Mouse (Mus musculus): ENCODE measurements around the gene Sh3rf1. TPM values are rescaled to one million over a fixed set of nuclear protein-coding genes. Genes with fewer than 3 reads are reported as not detected.

Gene Sh3rf1
- polyA plus RNA-seq, 1 experiment from 2014 or later = 8.6 TPM

GRCm38 (mm10) chr8:61310403-61310871, 86.8 kb downstream of the Sh3rf1 start:
- Histone ChIP-seq H3K4me3 (ENCODE audit: low read depth, low read length) (no peak overlapping the region), H3K27ac (replicated peaks; ENCODE audit: low read depth, low read length) (no peak overlapping the region), H3K36me3 (ENCODE audit: control insufficient read depth, insufficient read depth, low read length) (no peaks in the 10 kb centered on the region), H3K4me1 (ENCODE audit: control insufficient read depth, insufficient read depth, low read length) (peaks cover 13% of the 10 kb centered on the region; the same call in 1 of the 2 replicates), H3K4me2 (ENCODE audit: low read depth, severe bottlenecking) (peak overlapping the region; percentile 19; the same call in 1 of the 2 replicates), H3K9me3 (ENCODE audit: control insufficient read depth, low read length) (no peaks in the 10 kb centered on the region), H3K9ac (ENCODE audit: low read length) (no peak overlapping the region), H3K27me3 (ENCODE audit: control insufficient read depth, insufficient read depth, low read length) (no peaks in the 10 kb centered on the region)
- peak; percentile 43 for DNase-seq (ENCODE audit: low spot score)
- no peak for ATAC-seq (ENCODE audit: insufficient number of reproducible peaks, low FRiP score, low TSS enrichment, low read depth)
- WGBS = 20% methylated on average over 9 of the region's 9 CpGs

GRCm38 (mm10) chr8:61313016-61313415, 89.3 kb downstream of the Sh3rf1 start:
- DNase-seq (ENCODE audit: low spot score) (no peak), ATAC-seq (ENCODE audit: insufficient number of reproducible peaks, low FRiP score, low TSS enrichment, low read depth) (no peak)
- Histone ChIP-seq H3K27me3 (ENCODE audit: control insufficient read depth, insufficient read depth, low read length) (no peaks in the 10 kb centered on the region), H3K27ac (replicated peaks; ENCODE audit: low read depth, low read length) (no peak overlapping the region), H3K9ac (ENCODE audit: low read length) (no peak overlapping the region), H3K4me1 (ENCODE audit: control insufficient read depth, insufficient read depth, low read length) (peaks cover 13% of the 10 kb centered on the region; the same call in 1 of the 2 replicates), H3K4me3 (ENCODE audit: low read depth, low read length) (no peak overlapping the region), H3K9me3 (ENCODE audit: control insufficient read depth, low read length) (no peaks in the 10 kb centered on the region; the same call in 1 of the 2 replicates), H3K4me2 (ENCODE audit: low read depth, severe bottlenecking) (no peak overlapping the region), H3K36me3 (ENCODE audit: control insufficient read depth, insufficient read depth, low read length) (no peaks in the 10 kb centered on the region)
- 92% methylated on average over 7 of the region's 7 CpGs for WGBS

- WGBS = 64% methylated on average over 10 of the region's 10 CpGs
- DNase-seq (ENCODE audit: low spot score) (no peak), ATAC-seq (ENCODE audit: insufficient number of reproducible peaks, low FRiP score, low TSS enrichment, low read depth) (no peak)
- no peaks in the 10 kb centered on the region for H3K36me3 ChIP-seq (ENCODE audit: control insufficient read depth, insufficient read depth, low read length)
- H3K4me3 ChIP-seq (ENCODE audit: low read depth, low read length) = no peak overlapping the region
- no peaks in the 10 kb centered on the region; the same call in 1 of the 2 replicates for H3K9me3 ChIP-seq (ENCODE audit: control insufficient read depth, low read length)
- H3K9ac ChIP-seq (ENCODE audit: low read length) = no peak overlapping the region
- no peak overlapping the region for H3K27ac ChIP-seq (replicated peaks; ENCODE audit: low read depth, low read length)
- H3K4me2 ChIP-seq (ENCODE audit: low read depth, severe bottlenecking) = no peak overlapping the region
- H3K4me1 ChIP-seq (ENCODE audit: control insufficient read depth, insufficient read depth, low read length) = no peaks in the 10 kb centered on the region
- no peaks in the 10 kb centered on the region for H3K27me3 ChIP-seq (ENCODE audit: control insufficient read depth, insufficient read depth, low read length)
These were observed 92.5 kb downstream of the Sh3rf1 start for GRCm38 (mm10) chr8:61316012-61316767.

- Histone ChIP-seq H3K9ac (ENCODE audit: low read length) (no peak overlapping the region), H3K4me2 (ENCODE audit: low read depth, severe bottlenecking) (no peak overlapping the region), H3K36me3 (ENCODE audit: control insufficient read depth, insufficient read depth, low read length) (no peaks in the 10 kb centered on the region), H3K27me3 (ENCODE audit: control insufficient read depth, insufficient read depth, low read length) (no peaks in the 10 kb centered on the region), H3K27ac (replicated peaks; ENCODE audit: low read depth, low read length) (no peak overlapping the region), H3K9me3 (ENCODE audit: control insufficient read depth, low read length) (no peaks in the 10 kb centered on the region; the same call in 1 of the 2 replicates), H3K4me1 (ENCODE audit: control insufficient read depth, insufficient read depth, low read length) (no peaks in the 10 kb centered on the region), H3K4me3 (ENCODE audit: low read depth, low read length) (no peak overlapping the region)
- DNase-seq (ENCODE audit: low spot score) (no peak), ATAC-seq (ENCODE audit: insufficient number of reproducible peaks, low FRiP score, low TSS enrichment, low read depth) (no peak)
- 86% methylated on average over 10 of the region's 10 CpGs for WGBS
These were observed 93.3 kb downstream of the Sh3rf1 start for GRCm38 (mm10) chr8:61316813-61317534.

GRCm38 (mm10) chr8:61317535-61318136, 94.0 kb downstream of the Sh3rf1 start:
- H3K4me2 ChIP-seq (ENCODE audit: low read depth, severe bottlenecking) = no peak overlapping the region
- no peak overlapping the region for H3K27ac ChIP-seq (replicated peaks; ENCODE audit: low read depth, low read length)
- WGBS = 89% methylated on average over 6 of the region's 6 CpGs
- no peaks in the 10 kb centered on the region for H3K27me3 ChIP-seq (ENCODE audit: control insufficient read depth, insufficient read depth, low read length)
- H3K9ac ChIP-seq (ENCODE audit: low read length) = no peak overlapping the region
- H3K4me1 ChIP-seq (ENCODE audit: control insufficient read depth, insufficient read depth, low read length) = peaks cover 2% of the 10 kb centered on the region
- H3K4me3 ChIP-seq (ENCODE audit: low read depth, low read length) = no peak overlapping the region
- no peak for DNase-seq (ENCODE audit: low spot score)
- no peak for ATAC-seq (ENCODE audit: insufficient number of reproducible peaks, low FRiP score, low TSS enrichment, low read depth)
- H3K36me3 ChIP-seq (ENCODE audit: control insufficient read depth, insufficient read depth, low read length) = no peaks in the 10 kb centered on the region
- no peaks in the 10 kb centered on the region; the same call in 1 of the 2 replicates for H3K9me3 ChIP-seq (ENCODE audit: control insufficient read depth, low read length)

GRCm38 (mm10) chr8:61321216-61321615, 97.5 kb downstream of the Sh3rf1 start:
- no peaks in the 10 kb centered on the region for H3K36me3 ChIP-seq (ENCODE audit: control insufficient read depth, insufficient read depth, low read length)
- H3K27ac ChIP-seq (replicated peaks; ENCODE audit: low read depth, low read length) = no peak overlapping the region
- H3K4me2 ChIP-seq (ENCODE audit: low read depth, severe bottlenecking) = no peak overlapping the region
- no peak for ATAC-seq (ENCODE audit: insufficient number of reproducible peaks, low FRiP score, low TSS enrichment, low read depth)
- peaks cover 3% of the 10 kb centered on the region for H3K4me1 ChIP-seq (ENCODE audit: control insufficient read depth, insufficient read depth, low read length)
- H3K27me3 ChIP-seq (ENCODE audit: control insufficient read depth, insufficient read depth, low read length) = no peaks in the 10 kb centered on the region
- H3K9ac ChIP-seq (ENCODE audit: low read length) = no peak overlapping the region
- DNase-seq (ENCODE audit: low spot score) = no peak
- 68% methylated on average over 3 of the region's 3 CpGs for WGBS
- no peaks in the 10 kb centered on the region; the same call in 1 of the 2 replicates for H3K9me3 ChIP-seq (ENCODE audit: control insufficient read depth, low read length)
- no peak overlapping the region for H3K4me3 ChIP-seq (ENCODE audit: low read depth, low read length)

- Histone ChIP-seq H3K4me1 (ENCODE audit: control insufficient read depth, insufficient read depth, low read length) (peaks cover 3% of the 10 kb centered on the region), H3K9me3 (ENCODE audit: control insufficient read depth, low read length) (no peaks in the 10 kb centered on the region; the same call in 1 of the 2 replicates)
- ATAC-seq (ENCODE audit: insufficient number of reproducible peaks, low FRiP score, low TSS enrichment, low read depth) = no peak
These were observed 98.1 kb downstream of the Sh3rf1 start for GRCm38 (mm10) chr8:61321780-61322179.

GRCm38 (mm10) chr8:61322462-61322861, 98.8 kb downstream of the Sh3rf1 start:
- H3K9me3 ChIP-seq (ENCODE audit: control insufficient read depth, low read length) = no peaks in the 10 kb centered on the region
- no peaks in the 10 kb centered on the region for H3K27me3 ChIP-seq (ENCODE audit: control insufficient read depth, insufficient read depth, low read length)
- no peak overlapping the region for H3K4me2 ChIP-seq (ENCODE audit: low read depth, severe bottlenecking)
- peaks cover 3% of the 10 kb centered on the region for H3K4me1 ChIP-seq (ENCODE audit: control insufficient read depth, insufficient read depth, low read length)
- WGBS = 18% methylated on average over 8 of the region's 8 CpGs
- H3K9ac ChIP-seq (ENCODE audit: low read length) = no peak overlapping the region
- H3K4me3 ChIP-seq (ENCODE audit: low read depth, low read length) = no peak overlapping the region
- peak; percentile 44 for DNase-seq (ENCODE audit: low spot score)
- H3K27ac ChIP-seq (replicated peaks; ENCODE audit: low read depth, low read length) = no peak overlapping the region
- 0 out of 2 replicates have a peak, but pooled peaks have one; percentile 26 for ATAC-seq (ENCODE audit: insufficient number of reproducible peaks, low FRiP score, low TSS enrichment, low read depth)
- no peaks in the 10 kb centered on the region for H3K36me3 ChIP-seq (ENCODE audit: control insufficient read depth, insufficient read depth, low read length)

More at GRCm38 (mm10) chr8:61321780-61322179, 98.1 kb downstream of the Sh3rf1 start:
- no peak overlapping the region for H3K4me3 ChIP-seq (ENCODE audit: low read depth, low read length)
- H3K27me3 ChIP-seq (ENCODE audit: control insufficient read depth, insufficient read depth, low read length) = no peaks in the 10 kb centered on the region
- no peaks in the 10 kb centered on the region for H3K36me3 ChIP-seq (ENCODE audit: control insufficient read depth, insufficient read depth, low read length)
- WGBS = 71% methylated on average over 5 of the region's 5 CpGs
- H3K9ac ChIP-seq (ENCODE audit: low read length) = no peak overlapping the region
- H3K4me2 ChIP-seq (ENCODE audit: low read depth, severe bottlenecking) = no peak overlapping the region
- no peak overlapping the region for H3K27ac ChIP-seq (replicated peaks; ENCODE audit: low read depth, low read length)
- DNase-seq (ENCODE audit: low spot score) = no peak

All from limb, embryonic 11.5 days (tissue).